Mouse (Mus musculus) lung, embryonic 14.5 days (tissue): ENCODE results near the gene Plcb4. TPM values are rescaled to one million over a fixed set of nuclear protein-coding genes. Genes with fewer than 3 reads are reported as not detected.
A peak's percentile ranks its signal among the peaks of the same experiment; 100 is the strongest.

Source experiments
- ATAC-seq: fragments of 200-750 bp; cut with Nextera tagmentation; 2 replicates; pipeline ENCODE4 v1.8.0; 2017; ENCODE audit warnings: mild to moderate bottlenecking, moderate TSS enrichment, moderate library complexity; ENCODE audit not compliant: insufficient read depth
- DNase-seq: peaks from one replicate; pipeline ENCODE4 v3.0.0-alpha.2; 2015
- H3K27ac ChIP-seq: fragments of 300-500 bp; sonication (generic); 2 replicates; pipeline ENCODE4 v1.5.1; 2014; ENCODE audit warnings: low read depth, mild to moderate bottlenecking, moderate library complexity
- H3K27me3 ChIP-seq: fragments of 300-500 bp; sonication (generic); 2 replicates; pipeline ENCODE4 v1.6.1; 2014; ENCODE audit warnings: low read length, control low read depth; ENCODE audit not compliant: insufficient read depth
- H3K36me3 ChIP-seq: fragments of 300-500 bp; sonication (generic); 2 replicates; pipeline ENCODE4 v1.6.1; 2014; ENCODE audit warnings: control low read depth; ENCODE audit not compliant: insufficient read depth
- H3K4me1 ChIP-seq: fragments of 300-500 bp; sonication (generic); 2 replicates; pipeline ENCODE4 v1.6.1; 2014; ENCODE audit warnings: antibody characterized with exemption, control low read depth; ENCODE audit not compliant: insufficient read depth
- H3K4me2 ChIP-seq: fragments of 300-500 bp; sonication (generic); 2 replicates; pipeline ENCODE4 v1.6.1; 2014; ENCODE audit warnings: mild to moderate bottlenecking
- H3K4me3 ChIP-seq: fragments of 300-500 bp; sonication (generic); 2 replicates; pipeline ENCODE4 v1.5.1; 2014; ENCODE audit warnings: low read depth, low read length
- H3K9ac ChIP-seq: fragments of 300-500 bp; sonication (generic); 2 replicates; pipeline ENCODE4 v1.6.1; 2014
- H3K9me3 ChIP-seq: fragments of 300-500 bp; sonication (generic); 2 replicates; pipeline ENCODE4 v1.6.1; 2016; ENCODE audit warnings: low read depth, low read length, control low read depth
- CTCF ChIP-seq: IDR thresholded peaks from 2 replicates; pipeline ENCODE4 v1.5.1; 2016; ENCODE audit warnings: antibody characterized with exemption, low read depth
- WGBS: fragments of 180-500 bp; shearing (Covaris S2); extraction: QIAGEN DNeasy Blood & Tissue Kit; methylation state at CpG from one replicate; pipeline ENCODE4 v1.1.7; 2014; 5-methylcytosine and 5-hydroxymethylcytosine counted together
- polyA plus RNA-seq: library from polyadenylated mRNA; unstranded; fragments of >200 nt; fragmentation: Nextera tagmentation; extraction: Ambion mirVana; gene quantifications from 2 replicates; pipeline ENCODE4 v1.2.1, GENCODE M21; 2014

Gene Plcb4
- polyA plus RNA-seq, 1 experiment from 2014 or later, result 20.5 TPM

DNA sequence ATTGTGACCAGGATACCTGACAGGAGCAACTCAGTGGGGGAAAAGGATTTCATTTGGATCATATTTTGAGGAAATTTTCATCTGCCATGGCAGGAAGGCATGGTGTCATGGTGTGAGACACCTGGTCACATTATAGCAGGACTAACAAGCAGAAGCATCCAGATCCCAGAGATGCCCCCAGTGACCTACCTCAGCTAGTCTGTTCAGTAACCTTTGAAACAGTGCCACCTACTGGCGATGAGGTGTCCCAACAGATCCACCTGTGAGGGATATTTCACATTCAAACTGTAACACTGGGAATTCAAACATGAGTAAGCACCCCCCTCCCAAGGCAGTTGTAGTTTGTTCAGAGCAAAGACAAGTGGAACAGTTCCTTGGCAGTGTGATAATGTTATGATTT is 289.0 kb downstream of the Plcb4 start:
- 79% methylated on average over 1 of the region's 1 CpGs for WGBS
- Histone ChIP-seq H3K9ac (no peak overlapping the region), H3K4me2 (no peak overlapping the region), H3K27me3 (no peaks in the 10 kb centered on the region), H3K36me3 (no peaks in the 10 kb centered on the region; the same call in 1 of the 2 replicates), H3K4me1 (no peaks in the 10 kb centered on the region), H3K4me3 (no peak overlapping the region), H3K27ac (no peak overlapping the region), H3K9me3 (no peaks in the 10 kb centered on the region)
- peak; percentile 27; the same call in 1 of the 2 replicates for TF ChIP-seq CTCF
- no peak for ATAC-seq
- no peak for DNase-seq

GRCm38 (mm10) chr2:135954760-135955548 is 296.1 kb downstream of the Plcb4 start:
- Histone ChIP-seq H3K9ac (no peak overlapping the region), H3K36me3 (no peaks in the 10 kb centered on the region; the same call in 1 of the 2 replicates), H3K4me2 (no peak overlapping the region), H3K4me3 (no peak overlapping the region), H3K9me3 (no peaks in the 10 kb centered on the region), H3K4me1 (no peaks in the 10 kb centered on the region), H3K27ac (no peak overlapping the region), H3K27me3 (no peaks in the 10 kb centered on the region)
- no peak for ATAC-seq
- no peak for TF ChIP-seq CTCF
- no peak for DNase-seq
- WGBS, result 48% methylated on average over 13 of the region's 13 CpGs

DNA sequence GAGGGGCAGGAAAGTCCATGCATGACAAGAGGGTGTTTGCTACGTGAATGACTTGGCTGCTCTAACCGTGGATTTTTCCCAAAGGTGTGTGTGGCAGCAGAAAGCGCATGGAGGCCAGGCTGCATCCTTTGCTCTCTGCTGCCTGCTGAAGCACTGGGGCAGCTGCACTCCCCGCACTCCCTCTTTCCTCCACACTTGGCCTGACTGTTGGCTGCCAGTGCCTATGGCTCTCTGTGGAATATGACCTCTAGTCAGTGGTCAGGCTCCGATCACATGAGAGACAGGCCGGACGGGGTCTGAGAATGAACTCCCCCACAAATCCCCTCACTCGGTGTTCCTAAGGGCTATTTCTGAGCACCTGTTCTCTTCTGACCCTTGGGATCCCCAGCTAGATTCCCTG is 297.0 kb downstream of the Plcb4 start:
- no peak overlapping the region for H3K4me2 ChIP-seq
- no peaks in the 10 kb centered on the region; the same call in 1 of the 2 replicates for H3K36me3 ChIP-seq
- H3K9ac ChIP-seq, result no peak overlapping the region
- H3K4me1 ChIP-seq, result no peaks in the 10 kb centered on the region
- H3K4me3 ChIP-seq, result no peak overlapping the region
- H3K27ac ChIP-seq, result no peak overlapping the region
- no peaks in the 10 kb centered on the region for H3K27me3 ChIP-seq
- H3K9me3 ChIP-seq, result no peaks in the 10 kb centered on the region
- 79% methylated on average over 8 of the region's 8 CpGs for WGBS
- ATAC-seq (no peak), DNase-seq (no peak)
- TF ChIP-seq CTCF, result no peak

DNA sequence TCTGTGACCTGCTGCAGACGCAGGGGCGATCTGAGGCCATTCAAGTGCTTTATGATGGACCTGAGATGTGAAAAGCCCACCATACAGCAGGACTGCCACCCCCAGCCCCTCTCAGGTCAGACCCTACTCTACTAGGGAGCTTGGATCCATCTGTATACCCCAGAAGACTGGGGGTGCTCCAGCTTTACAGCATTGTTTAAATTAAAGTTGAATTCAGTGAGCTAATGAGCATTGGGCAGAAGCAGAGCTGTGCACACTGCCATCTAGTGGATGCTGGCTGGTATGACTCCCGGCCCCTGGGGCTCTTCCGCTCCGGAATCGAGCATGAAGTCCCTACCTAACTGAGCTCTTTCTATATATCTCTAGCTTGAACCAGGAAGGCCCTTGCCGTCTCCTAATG is 298.9 kb downstream of the Plcb4 start:
- WGBS, result 33% methylated on average over 7 of the region's 7 CpGs
- H3K9ac ChIP-seq, result no peak overlapping the region
- peak; percentile 88 for TF ChIP-seq CTCF
- DNase-seq (peak; percentile 91), ATAC-seq (peak; percentile 83)
- H3K9me3 ChIP-seq, result no peaks in the 10 kb centered on the region
- no peaks in the 10 kb centered on the region; the same call in 1 of the 2 replicates for H3K36me3 ChIP-seq
- H3K27me3 ChIP-seq, result no peaks in the 10 kb centered on the region
- H3K4me1 ChIP-seq, result no peaks in the 10 kb centered on the region
- no peak overlapping the region for H3K27ac ChIP-seq
- no peak overlapping the region for H3K4me2 ChIP-seq
- no peak overlapping the region for H3K4me3 ChIP-seq

DNA sequence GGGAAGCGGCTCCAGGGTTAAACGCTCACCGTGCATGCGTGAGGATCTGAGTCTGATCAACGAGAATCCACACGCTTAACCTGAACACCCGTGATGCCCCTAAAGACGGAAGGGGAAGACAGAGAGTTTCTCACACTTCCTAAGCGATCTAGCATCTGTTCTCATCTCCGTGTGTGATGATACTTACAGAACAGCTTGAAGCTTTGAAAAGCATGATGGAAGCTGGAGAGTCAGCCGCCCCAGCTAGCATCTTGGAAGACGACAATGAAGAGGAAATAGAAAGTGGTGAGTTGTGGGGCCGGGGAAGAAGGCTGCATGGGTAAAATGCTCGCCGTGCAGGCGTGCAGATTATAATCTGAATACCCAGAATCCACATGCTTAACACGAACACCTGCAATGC is 299.6 kb downstream of the Plcb4 start:
- ATAC-seq (no peak), DNase-seq (no peak)
- Histone ChIP-seq H3K9me3 (no peaks in the 10 kb centered on the region), H3K4me1 (no peaks in the 10 kb centered on the region), H3K4me2 (no peak overlapping the region), H3K36me3 (no peaks in the 10 kb centered on the region), H3K27ac (no peak overlapping the region), H3K27me3 (no peaks in the 10 kb centered on the region), H3K9ac (no peak overlapping the region), H3K4me3 (no peak overlapping the region)
- 89% methylated on average over 17 of the region's 17 CpGs for WGBS
- TF ChIP-seq CTCF, result no peak

GRCm38 (mm10) chr2:135963089-135963488 is 304.3 kb downstream of the Plcb4 start:
- no peak for ATAC-seq
- H3K4me2 ChIP-seq, result no peak overlapping the region
- no peak overlapping the region for H3K4me3 ChIP-seq
- H3K9me3 ChIP-seq, result no peaks in the 10 kb centered on the region
- no peak for DNase-seq
- no peaks in the 10 kb centered on the region for H3K27me3 ChIP-seq
- H3K36me3 ChIP-seq, result no peaks in the 10 kb centered on the region
- no peaks in the 10 kb centered on the region for H3K4me1 ChIP-seq
- H3K27ac ChIP-seq, result no peak overlapping the region
- H3K9ac ChIP-seq, result no peak overlapping the region
- TF ChIP-seq CTCF, result no peak
- WGBS, result 77% methylated on average over 14 of the region's 14 CpGs

DNA sequence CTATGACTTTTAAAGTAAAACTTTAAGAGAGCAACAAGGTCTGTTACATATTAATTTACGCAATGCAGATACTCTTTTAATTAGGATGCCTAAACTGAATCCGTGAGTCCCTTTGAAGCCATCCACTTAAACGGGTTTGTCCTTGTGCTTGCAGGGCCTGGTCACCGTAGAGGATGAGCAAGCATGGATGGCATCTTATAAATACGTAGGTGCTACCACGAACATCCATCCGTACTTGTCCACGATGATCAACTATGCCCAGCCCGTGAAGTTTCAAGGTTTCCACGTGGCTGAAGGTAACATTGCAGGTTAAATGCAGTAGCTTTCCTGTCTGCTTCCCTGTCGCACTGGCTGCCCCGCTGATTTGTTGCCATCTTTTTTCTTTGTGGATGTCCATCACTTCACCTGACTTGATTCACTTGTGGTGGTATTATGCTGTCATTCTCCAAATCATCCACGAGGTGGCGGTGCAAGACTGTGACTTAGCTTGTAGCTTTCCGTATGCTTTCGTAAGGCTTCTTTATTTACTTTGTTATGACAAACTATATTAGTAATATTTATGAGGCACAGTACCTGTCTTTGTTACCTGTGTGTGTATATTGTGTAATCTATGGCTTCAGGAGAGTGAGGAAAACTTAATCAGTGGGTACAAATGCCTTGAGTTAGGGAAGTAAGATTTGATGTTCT is 308.2 kb downstream of the Plcb4 start:
- no peaks in the 10 kb centered on the region for H3K9me3 ChIP-seq

More for the DNA sequence above, 308.2 kb downstream of the Plcb4 start:
- ATAC-seq (no peak), DNase-seq (peak; percentile 80)
- Histone ChIP-seq H3K36me3 (no peaks in the 10 kb centered on the region), H3K4me3 (no peak overlapping the region), H3K4me1 (no peaks in the 10 kb centered on the region), H3K27me3 (no peaks in the 10 kb centered on the region), H3K27ac (no peak overlapping the region), H3K9ac (no peak overlapping the region), H3K4me2 (no peak overlapping the region)
- peak; percentile 90 for TF ChIP-seq CTCF
- 56% methylated on average over 16 of the region's 16 CpGs for WGBS
